Mouse (Mus musculus): ENCODE results near the gene Hils1.
"Not testable (repeated sequence)": the region's sequence is repeated elsewhere in the genome, so short reads cannot be mapped to it uniquely, and the experiment has no call there.

Gene Hils1

DNA sequence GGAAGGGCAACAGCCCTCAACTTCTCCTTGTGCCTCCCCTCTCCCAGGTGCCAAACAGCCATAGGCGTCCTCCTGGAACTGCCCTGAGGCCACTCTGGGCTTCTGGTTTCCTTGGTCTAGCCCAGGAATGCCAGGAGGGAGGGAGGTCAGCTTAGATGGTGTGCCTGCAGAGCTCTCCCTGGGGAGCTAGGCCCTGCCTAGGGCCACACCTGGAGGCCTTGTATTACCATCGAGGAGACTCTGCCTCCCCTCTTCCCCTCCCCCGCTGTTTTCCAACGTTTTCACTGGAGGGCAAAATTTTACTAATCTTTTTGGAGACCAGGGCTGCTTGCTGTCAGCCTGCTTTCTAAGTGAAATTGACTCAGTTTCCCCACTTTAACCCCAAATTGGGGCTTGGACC is 38.6 kb downstream of the Hils1 start:
- no peak for DNase-seq (ENCODE audit: low read depth)

DNA sequence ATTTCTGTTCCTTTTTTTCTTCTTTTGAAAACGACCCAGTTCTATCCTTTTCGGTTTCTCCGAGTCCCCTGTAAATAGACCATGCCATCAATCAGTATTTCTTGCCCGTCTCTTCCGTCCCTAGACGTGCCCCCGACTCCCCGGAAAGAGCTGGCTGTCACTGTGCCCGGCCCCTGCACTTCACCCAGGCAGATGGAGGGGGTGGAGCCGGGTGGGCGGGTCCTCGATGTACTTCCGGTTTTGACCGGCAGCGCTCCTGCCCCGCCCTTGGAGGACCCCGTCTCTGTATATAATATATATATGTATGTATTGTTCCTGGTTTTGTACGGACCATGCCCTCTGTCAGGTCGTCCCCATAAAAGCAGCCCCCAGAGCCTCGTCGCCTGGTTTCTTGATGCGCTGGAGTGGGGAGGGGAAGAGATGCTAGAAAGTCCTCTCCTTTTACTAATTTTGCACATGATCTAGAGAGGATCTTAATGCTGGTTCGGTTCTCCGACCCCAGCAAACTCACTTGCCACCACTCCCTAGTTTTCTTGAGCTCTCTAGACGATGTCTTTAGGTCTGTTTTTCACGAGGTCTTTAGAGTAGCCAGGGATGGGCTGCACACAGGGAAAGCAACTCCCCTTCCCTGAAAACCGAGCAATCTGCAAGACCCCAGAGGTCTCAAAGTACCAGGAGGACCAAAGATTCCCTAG is 39.3 kb downstream of the Hils1 start:
- no peak for DNase-seq (ENCODE audit: low read depth)

DNA sequence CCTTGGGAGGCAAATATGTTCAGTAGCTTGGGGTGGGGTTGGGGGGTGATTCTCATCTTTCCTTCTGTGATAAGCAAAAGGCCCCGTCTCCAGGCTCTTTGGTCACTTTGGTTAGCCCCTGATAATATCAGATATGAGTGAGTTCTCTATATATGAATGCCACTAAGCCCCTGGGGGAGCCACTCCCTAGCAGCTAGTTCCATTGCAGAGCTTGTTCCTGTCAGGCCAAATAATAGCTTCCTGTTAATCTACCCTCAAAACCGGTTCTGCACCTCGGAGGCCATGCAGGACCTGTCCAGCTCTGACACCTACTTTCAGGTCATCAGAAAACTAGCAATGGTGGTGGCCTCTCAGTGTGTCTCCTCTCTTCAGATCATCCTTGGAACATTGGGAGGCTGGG is 40.0 kb downstream of the Hils1 start:
- DNase-seq (ENCODE audit: low read depth) = no peak

DNA sequence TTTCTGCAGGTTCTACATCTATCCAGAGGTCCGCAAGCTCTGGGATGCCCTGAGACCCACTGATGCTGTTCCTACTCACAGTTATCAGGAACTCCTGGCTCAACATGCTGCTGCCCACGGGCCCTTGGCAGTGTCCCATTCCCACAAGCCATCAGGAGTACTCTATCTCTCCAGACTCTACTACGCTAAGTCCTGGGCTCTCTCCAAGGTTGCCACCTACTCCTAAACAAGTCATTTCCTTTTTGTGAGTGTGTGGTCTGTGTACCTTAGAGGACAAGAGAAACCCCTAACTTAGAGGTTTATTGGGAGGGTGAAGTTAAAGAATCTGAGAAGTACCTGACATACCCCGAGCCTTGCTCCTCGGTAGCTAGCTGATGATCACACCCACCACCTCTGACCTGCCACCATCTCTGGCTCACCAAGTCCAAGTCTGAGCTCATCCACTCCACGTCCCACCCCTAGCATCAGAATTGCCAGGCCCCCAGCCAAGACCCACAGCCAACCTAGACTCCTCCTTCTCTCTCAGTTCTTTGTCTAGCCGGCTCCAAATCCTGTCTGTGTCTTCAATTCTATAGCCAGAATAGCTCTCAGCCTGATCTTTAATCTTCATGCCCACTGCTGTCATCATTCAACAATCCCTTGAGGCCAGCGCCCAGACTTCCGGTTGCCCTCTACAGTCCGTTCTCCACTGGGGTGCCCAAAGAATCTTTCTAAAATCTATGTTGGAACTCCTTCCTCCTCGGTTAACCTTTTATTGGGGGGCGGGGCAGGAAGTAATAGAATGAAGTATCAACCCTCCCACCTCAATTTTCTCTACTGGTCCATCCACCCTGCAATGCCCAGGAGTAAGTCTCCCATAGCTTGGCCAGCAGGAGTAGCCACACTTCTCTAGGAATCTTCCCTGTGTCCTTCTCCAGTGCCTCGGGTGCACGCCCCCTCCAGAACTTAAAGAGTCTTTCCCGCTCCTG is 41.6 kb downstream of the Hils1 start:
- DNase-seq (ENCODE audit: low read depth) = no peak

DNA sequence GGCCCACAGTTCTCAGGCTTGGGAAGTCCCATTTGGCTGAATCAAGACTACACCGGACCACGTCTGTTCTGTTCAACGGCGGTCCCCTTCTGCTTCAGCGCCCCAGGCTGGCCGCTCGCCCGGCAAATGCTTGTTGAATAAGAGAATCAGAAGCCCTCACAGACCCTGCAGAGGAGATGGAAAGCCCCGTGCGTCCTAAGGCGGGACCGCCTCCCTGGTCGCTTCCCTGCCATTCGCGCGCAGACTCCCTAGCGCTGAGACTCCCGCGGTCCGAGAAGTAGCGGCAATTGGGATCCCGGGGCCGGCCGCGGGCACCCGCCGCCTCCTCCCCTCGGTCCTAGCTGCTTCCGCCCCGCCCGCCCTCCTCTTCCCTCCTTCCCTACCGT is 42.2 kb downstream of the Hils1 start, which contains the start of gene Samd14:
Gene Samd14 (plus strand): TSS at position 251 of the 386 bp plus-strand sequence.
- no peak for DNase-seq (ENCODE audit: low read depth)

DNA sequence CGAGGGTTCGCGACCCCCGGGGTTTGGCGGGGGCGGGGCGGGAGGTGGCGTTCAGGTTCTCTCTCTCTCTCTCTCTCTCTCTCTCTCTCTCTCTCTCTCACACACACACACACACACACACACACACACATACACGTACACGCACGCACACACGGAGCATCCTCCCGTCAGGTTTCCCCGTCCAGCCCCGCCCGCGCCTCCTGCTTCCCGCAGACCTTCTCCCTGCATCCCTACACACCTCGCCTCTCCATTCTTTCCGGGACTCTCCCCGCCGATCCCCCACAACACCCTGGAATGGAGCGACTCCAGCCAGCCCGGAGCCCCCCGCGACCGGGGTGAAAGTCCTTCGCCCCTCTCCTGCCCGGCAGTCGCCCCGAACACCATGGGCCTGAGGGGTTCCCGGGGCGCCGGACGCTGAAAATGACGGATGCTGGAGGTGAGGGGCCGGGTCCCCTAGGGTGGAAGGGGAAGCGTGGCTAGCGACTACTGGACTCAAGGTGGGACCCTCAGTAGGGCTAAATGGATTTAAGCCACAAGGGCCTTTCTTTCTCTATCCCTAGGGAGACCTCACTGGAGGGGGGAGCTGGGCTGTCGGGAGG is 42.8 kb downstream of the Hils1 start:
- no peak for DNase-seq (ENCODE audit: low read depth)

DNA sequence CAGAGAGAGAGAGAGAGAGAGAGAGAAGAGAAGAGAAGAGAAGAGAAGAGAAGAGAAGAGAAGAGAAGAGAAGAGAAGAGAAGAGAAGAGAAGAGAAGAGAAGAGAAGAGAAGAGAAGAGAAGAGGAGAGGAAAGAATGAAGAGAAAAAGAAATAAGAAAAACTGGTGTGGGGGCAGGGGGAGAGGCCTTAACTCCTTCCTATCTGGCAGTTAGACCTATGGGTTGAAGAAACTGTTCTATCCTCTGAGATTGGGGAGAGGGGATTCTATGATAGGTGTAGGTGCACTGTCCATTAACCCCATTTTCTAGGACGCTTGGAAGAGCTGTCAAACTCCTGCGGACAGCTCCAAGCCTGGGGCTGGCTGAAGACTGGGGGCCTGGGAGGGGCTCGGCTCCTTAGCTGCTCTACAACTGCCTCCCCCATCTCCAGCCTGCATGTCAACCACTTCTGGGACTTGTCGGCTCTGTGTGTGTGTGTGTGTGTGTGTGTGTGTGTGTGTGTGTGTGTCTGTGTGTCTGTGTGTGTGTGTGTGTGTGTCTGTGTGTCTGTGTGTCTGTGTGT is 43.5 kb downstream of the Hils1 start:
- not testable (repeated sequence) for DNase-seq (ENCODE audit: low read depth)

DNA sequence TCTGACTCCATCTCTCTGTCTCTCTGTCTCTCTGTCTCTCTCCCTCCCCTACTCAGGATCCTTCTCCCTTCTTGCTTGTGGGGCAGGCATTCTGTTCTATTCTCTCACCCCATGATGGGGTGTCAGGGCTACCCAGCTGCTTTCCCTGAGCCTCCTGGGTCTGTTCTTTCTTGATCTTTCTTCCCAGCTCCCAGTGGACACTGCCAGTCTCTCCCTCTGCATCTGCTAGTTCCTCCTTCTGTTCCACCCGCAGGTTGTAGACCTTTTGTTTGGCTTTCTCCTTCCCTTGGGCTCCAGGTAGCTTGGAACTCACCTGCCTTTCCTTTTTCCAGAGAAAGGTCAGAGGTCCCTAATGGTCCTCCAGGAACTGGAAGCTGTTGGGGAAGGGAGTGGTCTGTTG is 44.0 kb downstream of the Hils1 start:
- no peak for DNase-seq (ENCODE audit: low read depth)

DNA sequence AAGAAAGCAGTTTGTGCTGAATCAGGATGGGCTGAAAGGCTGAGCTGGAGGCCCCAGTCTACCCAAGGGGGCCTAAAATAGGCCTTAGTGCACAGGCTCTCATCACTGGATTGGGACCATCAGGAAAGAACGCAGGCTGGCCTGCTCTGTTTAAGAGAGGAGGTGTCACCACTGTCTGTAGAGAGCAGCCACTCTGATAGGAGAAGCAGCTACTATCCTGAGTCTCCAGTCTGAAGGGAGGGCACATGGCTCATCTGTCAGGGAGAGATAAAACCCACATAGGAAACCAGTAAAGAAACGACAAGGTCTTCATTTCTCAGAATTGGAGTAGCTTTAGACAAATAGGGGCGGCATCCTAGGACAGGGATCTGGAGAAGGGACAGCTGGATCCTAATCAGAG is 44.7 kb downstream of the Hils1 start:
- peak; percentile 94 for DNase-seq (ENCODE audit: low read depth)

DNA sequence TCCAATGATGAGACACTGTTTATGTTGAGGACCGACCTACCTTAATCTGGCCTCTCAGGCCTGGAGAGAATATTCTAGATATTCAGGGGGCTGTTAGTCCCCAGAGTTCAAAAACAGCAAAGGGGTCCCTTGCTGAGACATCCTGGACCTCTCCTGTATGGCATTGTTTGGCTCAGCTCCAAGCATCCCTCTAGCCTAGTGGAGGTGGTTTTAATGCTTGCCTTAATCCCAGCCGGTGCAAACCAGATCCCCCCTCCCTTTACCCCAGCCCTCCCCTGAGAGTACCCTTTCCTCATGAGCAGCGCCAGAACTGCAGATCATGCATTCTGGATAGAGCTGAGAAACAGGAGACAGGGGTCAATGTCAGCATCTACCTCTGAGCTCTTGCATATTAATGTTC is 45.1 kb downstream of the Hils1 start:
- DNase-seq (ENCODE audit: low read depth) = no peak

DNA sequence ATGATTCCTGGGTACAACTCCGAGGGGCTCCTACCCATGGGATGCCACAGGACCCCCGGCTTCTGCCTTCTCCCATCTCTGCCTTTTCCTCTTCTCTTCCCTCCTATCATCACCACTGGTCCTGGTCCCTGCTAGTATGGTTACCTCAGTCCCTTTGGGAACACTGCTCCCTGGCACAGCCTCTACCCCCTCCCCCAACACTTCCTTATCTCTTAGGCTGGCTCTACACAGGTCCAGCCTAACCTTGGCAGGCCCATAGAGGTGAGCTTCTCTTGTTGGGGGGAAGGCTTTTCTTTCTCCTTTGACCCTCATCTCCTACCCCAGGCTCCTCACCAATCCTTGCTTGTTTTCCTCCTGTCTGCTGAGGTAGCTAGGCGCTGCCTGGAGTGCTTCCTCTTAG is 48.1 kb downstream of the Hils1 start:
- DNase-seq (ENCODE audit: low read depth) = no peak

Data from c-Kit-positive CD71-positive TER-119-negative erythroid progenitor cells, embryonic 14.5 days (primary cell).